Mouse (Mus musculus): ENCODE measurements at regions not wholly inside any gene's neighbourhood (a gene's known extent, or its start where the extent isn't known, plus 50 kb on each side); places are given as distances from the start of the nearest gene placed in this dataset.

DNA sequence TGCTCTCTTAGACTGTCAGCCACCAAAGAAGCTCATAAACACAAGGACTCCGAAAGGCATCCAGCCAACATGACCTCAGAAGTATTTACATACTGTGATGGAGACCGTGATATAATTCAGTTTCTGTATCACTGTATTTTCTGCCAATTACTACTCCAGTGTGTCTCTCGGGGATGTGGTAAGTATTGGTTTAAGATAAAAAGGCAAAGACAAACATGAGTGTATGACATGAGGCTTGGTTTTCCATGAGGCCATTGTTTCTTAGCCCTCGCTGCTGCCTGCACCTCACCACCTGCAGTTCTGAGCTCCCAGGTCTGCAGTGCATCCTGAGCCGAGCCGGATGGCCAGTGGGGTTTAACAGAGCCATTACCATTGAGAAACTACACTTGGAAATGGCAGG is 233.9 kb upstream of the Thbs1 start:
- no peak for ATAC-seq (replicated peaks; ENCODE audit: poor library complexity, severe bottlenecking)

DNA sequence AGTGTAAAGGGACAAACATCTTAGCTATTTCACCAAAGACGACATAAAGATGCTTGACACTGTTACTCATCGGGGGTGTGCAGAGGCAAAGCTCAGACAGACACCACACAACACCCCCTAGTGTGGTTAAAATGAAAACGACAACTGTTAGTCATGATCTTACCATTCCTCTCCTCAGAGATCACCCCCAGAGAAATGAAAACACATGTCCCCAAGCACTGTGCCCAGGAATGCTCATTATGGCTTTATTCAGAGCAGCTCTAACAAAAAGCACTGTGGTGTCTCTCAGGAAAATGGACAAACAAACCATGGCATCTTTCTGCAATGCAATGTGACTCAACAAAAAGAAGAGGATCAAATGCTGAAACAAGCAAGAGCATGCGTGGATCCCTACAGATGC is 229.5 kb upstream of the Thbs1 start:
- ATAC-seq (replicated peaks; ENCODE audit: poor library complexity, severe bottlenecking): no peak

DNA sequence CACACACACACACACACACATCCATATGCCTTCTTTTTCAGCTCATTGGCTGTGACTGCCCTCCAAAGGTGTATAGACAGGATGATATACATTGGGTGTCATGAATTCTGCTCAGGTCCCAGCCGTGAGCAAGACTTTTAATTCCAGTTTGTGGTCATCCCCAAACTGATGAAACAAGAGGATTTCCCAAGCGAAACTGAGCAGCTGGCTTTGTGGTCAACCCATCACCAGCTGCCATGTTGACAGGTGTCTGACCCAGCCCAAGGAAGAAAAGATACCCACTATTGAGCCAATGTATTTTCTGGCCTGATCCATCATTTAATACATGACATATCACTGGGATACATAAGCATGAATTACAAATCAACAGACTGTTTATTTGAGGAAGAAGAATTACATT is 228.8 kb upstream of the Thbs1 start:
- peak; percentile 84 for ATAC-seq (replicated peaks; ENCODE audit: poor library complexity, severe bottlenecking)

GRCm38 (mm10) chr2:117886516-117886915 is 225.2 kb upstream of the Thbs1 start:
- no peak for ATAC-seq (replicated peaks; ENCODE audit: poor library complexity, severe bottlenecking)

GRCm38 (mm10) chr2:117901311-117901710 is 210.4 kb upstream of the Thbs1 start:
- ATAC-seq (replicated peaks; ENCODE audit: poor library complexity, severe bottlenecking): no peak

DNA sequence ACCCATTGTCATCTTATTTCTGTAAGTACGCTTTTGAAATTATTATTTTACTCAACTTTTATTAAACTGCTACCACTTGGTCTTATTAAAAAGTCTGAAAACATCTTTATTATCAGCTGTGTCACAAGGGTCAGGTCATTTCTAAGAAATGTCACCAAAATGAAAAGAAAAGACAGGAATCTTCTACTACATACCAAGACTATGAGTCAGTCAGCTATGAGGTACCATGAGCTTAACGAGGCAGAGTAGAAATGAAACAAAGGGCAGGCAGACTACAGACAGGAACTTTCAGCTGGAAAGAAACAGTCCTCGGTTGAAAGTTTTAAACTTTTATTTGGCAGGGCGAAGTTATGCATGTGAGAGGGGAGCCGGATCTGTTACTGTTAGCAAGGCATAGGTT is 208.8 kb upstream of the Thbs1 start:
- no peak for ATAC-seq (replicated peaks; ENCODE audit: poor library complexity, severe bottlenecking)

GRCm38 (mm10) chr2:117903705-117904104 is 208.0 kb upstream of the Thbs1 start:
- ATAC-seq (replicated peaks; ENCODE audit: poor library complexity, severe bottlenecking): no peak

GRCm38 (mm10) chr2:117906509-117906908 is 205.2 kb upstream of the Thbs1 start:
- no peak for ATAC-seq (replicated peaks; ENCODE audit: poor library complexity, severe bottlenecking)

DNA sequence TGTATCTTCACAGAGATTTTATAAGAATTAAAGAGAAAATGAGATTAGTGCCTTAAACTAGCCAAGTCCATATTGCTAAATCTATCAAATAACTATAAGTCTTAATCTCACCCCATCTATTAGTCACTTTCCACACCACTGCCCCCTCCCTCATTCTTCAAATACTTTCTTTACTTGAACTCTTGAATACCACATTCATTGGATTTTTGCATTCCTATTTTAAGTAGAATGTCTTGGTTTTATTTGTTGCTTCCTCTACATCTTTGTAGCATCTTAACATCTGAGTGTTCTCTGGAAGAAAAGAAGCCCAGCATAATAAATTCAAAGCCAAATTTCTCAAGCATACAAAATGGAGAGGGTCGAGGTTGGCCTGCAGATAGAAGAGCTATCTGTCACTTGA is 200.9 kb upstream of the Thbs1 start:
- ATAC-seq (replicated peaks; ENCODE audit: poor library complexity, severe bottlenecking): no peak

DNA sequence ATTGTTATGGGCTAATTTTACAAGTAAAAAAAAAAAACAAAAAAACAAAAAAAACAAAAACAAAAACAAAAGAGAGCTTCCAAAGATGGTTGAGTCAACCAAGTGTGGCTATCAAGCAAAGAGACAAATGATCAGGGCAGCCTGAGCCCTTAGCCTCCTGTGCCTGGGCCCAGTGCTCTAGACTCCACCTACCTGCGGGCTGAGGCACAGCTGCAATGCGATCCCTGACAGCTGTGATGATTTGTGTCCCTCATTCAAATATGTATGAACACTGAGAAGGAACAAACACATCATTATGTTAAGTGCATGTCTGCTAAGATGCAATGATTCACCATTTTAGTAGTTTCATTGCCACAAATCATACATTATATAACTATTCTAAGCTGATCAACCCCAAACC is 199.0 kb upstream of the Thbs1 start:
- ATAC-seq (replicated peaks; ENCODE audit: poor library complexity, severe bottlenecking): peak; percentile 52

DNA sequence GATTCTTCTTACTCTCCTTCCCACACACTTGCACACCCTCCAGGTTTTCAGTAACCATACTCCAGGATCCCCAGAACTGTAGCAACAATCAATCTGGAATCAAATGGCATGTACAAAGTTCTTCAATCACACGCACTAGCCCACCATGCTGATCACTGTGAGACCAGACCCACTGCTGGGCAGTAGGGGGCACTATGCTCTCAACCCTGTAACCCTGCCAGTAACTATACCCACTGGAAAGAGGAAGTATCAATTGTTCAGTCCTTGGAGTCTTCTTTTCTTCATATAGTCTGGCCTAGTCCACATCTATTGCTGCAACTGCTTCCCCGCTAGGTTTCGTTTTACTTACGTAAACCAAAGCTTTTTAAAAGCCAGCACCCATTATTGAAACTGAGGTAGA is 197.8 kb upstream of the Thbs1 start:
- peak; percentile 100 for ATAC-seq (replicated peaks; ENCODE audit: poor library complexity, severe bottlenecking)

GRCm38 (mm10) chr2:117915821-117916220 is 195.9 kb upstream of the Thbs1 start:
- ATAC-seq (replicated peaks; ENCODE audit: poor library complexity, severe bottlenecking): no peak

GRCm38 (mm10) chr2:117917181-117917580 is 194.5 kb upstream of the Thbs1 start:
- no peak for ATAC-seq (replicated peaks; ENCODE audit: poor library complexity, severe bottlenecking)

- no peak for ATAC-seq (replicated peaks; ENCODE audit: poor library complexity, severe bottlenecking)
These were observed 186.8 kb upstream of the Thbs1 start for GRCm38 (mm10) chr2:117924877-117925276.

DNA sequence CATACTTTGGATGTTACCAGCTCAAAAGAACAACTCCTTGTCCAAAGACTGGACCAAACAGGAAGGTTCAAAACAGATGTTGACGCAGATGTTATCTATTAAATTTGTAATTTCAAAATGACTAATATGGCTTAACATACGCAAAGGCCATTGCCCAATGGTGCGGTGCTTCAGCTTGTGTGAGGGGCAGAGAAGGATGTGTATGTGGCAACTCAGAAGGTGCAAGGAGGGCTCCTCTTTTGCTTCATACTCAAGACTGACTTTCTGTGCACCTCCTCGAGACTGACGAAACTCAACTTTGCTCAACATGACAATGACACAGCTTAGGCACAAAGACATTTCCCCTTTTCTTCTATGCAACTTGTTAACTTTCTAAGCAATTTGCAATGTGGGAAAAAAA is 186.3 kb upstream of the Thbs1 start:
- ATAC-seq (replicated peaks; ENCODE audit: poor library complexity, severe bottlenecking): peak; percentile 100

DNA sequence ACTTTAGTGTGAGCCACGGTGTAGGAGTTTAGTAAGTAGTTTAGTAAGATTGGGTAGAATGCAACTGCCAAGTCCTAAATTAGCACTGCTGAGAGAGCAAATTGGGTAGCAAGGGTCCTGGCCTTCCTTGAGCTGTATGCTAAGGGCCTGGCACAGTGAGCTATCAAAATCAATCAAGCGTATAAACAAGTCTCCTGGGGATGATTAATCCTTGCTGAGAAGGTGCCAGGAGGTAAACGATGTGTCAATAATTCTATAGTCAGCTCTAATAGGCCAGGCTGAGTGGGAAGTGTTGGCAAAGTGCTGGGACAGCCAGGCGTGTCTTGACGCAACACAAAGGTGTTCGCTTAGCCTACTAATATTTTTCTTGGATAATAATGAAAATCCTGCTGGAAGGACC is 183.6 kb upstream of the Thbs1 start:
- no peak for ATAC-seq (replicated peaks; ENCODE audit: poor library complexity, severe bottlenecking)

- no peak for ATAC-seq (replicated peaks; ENCODE audit: poor library complexity, severe bottlenecking)
These were observed 182.1 kb upstream of the Thbs1 start for GRCm38 (mm10) chr2:117929586-117929985.

GRCm38 (mm10) chr2:117930895-117931537 is 180.7 kb upstream of the Thbs1 start:
- ATAC-seq (replicated peaks; ENCODE audit: poor library complexity, severe bottlenecking): peak; percentile 63

DNA sequence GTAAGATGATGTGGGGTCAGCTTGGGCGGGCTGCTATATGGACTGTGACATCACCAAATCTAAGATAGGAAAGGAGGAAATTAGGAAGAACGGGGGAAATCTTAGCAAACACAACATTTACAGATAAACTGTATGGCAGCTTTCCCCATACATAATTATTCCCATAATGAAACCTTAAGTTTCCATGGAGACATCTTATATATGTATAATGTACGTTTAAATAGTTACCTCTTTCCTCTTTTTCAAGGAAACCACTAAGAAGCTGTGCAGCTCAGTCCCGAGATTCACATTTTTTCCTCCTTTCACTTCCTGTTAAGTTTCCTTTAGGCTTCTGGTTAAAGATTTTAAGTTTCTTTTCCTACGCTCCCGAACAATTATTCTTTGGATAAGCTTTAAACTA is 175.1 kb upstream of the Thbs1 start:
- ATAC-seq (replicated peaks; ENCODE audit: poor library complexity, severe bottlenecking): peak; percentile 89

DNA sequence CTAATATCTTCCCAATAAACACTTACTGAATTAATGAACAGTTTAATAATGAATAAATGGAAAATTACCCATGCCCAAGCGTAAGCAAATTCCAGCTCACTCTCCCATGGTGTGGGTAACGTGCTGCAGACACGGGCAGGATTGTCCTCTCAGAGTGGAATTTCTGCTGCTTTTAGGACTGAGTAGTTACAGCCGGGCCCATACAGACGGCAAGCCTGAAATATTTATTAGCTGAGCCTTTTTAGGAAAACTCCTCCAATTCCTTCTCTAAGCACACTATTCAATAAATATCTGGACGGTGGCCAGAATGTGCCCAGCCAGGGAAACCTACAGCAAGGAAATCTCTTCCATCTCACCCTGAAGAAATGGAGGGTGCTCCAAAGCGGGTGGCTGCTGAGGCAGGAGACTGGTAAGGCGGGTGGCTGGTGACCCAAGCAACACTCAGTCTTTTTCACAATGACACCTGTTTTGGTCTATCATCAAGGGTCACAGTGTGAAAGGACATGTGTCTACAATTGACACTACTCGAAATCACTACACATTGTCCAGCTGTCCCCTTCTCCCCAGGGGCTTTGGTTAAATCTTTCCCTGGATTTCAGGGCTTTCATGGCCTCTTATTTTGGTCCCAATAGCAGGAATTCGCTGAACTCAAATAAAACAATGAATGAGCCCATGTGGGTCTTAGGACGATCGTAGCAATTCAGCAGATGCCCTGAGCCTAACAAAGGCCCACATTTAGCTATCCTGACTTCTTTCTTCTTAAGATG is 173.2 kb upstream of the Thbs1 start:
- ATAC-seq (replicated peaks; ENCODE audit: poor library complexity, severe bottlenecking): no peak

GRCm38 (mm10) chr2:117941517-117942096 is 170.1 kb upstream of the Thbs1 start:
- peak; percentile 43 for ATAC-seq (replicated peaks; ENCODE audit: poor library complexity, severe bottlenecking)

GRCm38 (mm10) chr2:117943666-117944065 is 168.0 kb upstream of the Thbs1 start:
- ATAC-seq (replicated peaks; ENCODE audit: poor library complexity, severe bottlenecking): no peak
